In genomic region chr3:153169744-153170143, GRCm38 (mm10) we compare ENCODE assay signal across 23 mouse cellular contexts.
DNase-seq lines count a peak whose midpoint lies in the region; ATAC-seq and TF ChIP-seq lines count a peak whose summit lies in the region.
"Had no signal": no experiment of that assay in that cellular context is flagged by ENCODE, and none has a peak within 500 bp of the region (broad histone marks: within the 10 kb centered on the region; RNA-seq: fewer than 3 reads in every experiment).

No protein-coding gene starts in this region.

- ATAC-seq in hindbrain, embryonic 12.5 days (ENCODE audit: low FRiP score): peak; percentile 59
- 0 out of 2 replicates have a peak, but pooled peaks have one; percentile 40 for ATAC-seq in hindbrain, postnatal 0 days
- ATAC-seq: forebrain, embryonic 14.5 days had no signal

- H3K36me3 ChIP-seq in hindbrain, embryonic 12.5 days: no peaks in the 10 kb centered on the region
- no peaks in the 10 kb centered on the region for H3K36me3 ChIP-seq in hindbrain, embryonic 10.5 days
- H3K36me3 ChIP-seq in hindbrain, postnatal 0 days (ENCODE audit: insufficient read depth, low read length): no peaks in the 10 kb centered on the region
- H3K36me3 ChIP-seq: embryonic facial prominence, embryonic 15.5 days; forebrain, embryonic 10.5 days; heart, embryonic 15.5 days had no signal

- H3K4me1 ChIP-seq in hindbrain, embryonic 12.5 days: peaks cover 2% of the 10 kb centered on the region; the same call in 1 of the 2 replicates
- H3K4me1 ChIP-seq in hindbrain, embryonic 10.5 days (replicated peaks): no peaks in the 10 kb centered on the region
- no peaks in the 10 kb centered on the region for H3K4me1 ChIP-seq in hindbrain, postnatal 0 days (ENCODE audit: insufficient read depth, low read length)
- H3K4me1 ChIP-seq: embryonic facial prominence, embryonic 15.5 days; forebrain, embryonic 10.5 days; heart, embryonic 15.5 days had no signal

- H3K9me3 ChIP-seq in hindbrain, embryonic 12.5 days (replicated peaks): no peaks in the 10 kb centered on the region
- no peaks in the 10 kb centered on the region for H3K9me3 ChIP-seq in hindbrain, embryonic 10.5 days
- H3K9me3 ChIP-seq in hindbrain, postnatal 0 days (ENCODE audit: low read length): no peaks in the 10 kb centered on the region
- H3K9me3 ChIP-seq: embryonic facial prominence, embryonic 15.5 days; forebrain, embryonic 10.5 days; heart, embryonic 15.5 days had no signal

- intact Hi-C loops in left cerebral cortex, postnatal 4 days (cut with DNase I): no loop called here

- no peak overlapping the region for H3K9ac ChIP-seq in hindbrain, embryonic 12.5 days
- H3K9ac ChIP-seq in hindbrain, postnatal 0 days (replicated peaks; ENCODE audit: low read length): no peak overlapping the region
- H3K9ac ChIP-seq: embryonic facial prominence, embryonic 15.5 days; heart, embryonic 15.5 days had no signal

- H3K27me3 ChIP-seq in hindbrain, embryonic 12.5 days: no peaks in the 10 kb centered on the region
- no peaks in the 10 kb centered on the region for H3K27me3 ChIP-seq in hindbrain, embryonic 10.5 days (ENCODE audit: insufficient read depth, poor library complexity, severe bottlenecking)
- H3K27me3 ChIP-seq in hindbrain, postnatal 0 days (ENCODE audit: insufficient read depth, low read length): no peaks in the 10 kb centered on the region
- H3K27me3 ChIP-seq: embryonic facial prominence, embryonic 15.5 days; heart, embryonic 15.5 days had no signal

- 0 out of 2 replicates have a peak overlapping the region, but pooled peaks have one; percentile 30 for H3K27ac ChIP-seq in hindbrain, embryonic 12.5 days
- H3K27ac ChIP-seq in hindbrain, embryonic 10.5 days: no peak overlapping the region
- no peak overlapping the region for H3K27ac ChIP-seq in hindbrain, postnatal 0 days
- H3K27ac ChIP-seq: embryonic facial prominence, embryonic 15.5 days; forebrain, embryonic 10.5 days; gastrocnemius, adult 2 months; heart, embryonic 15.5 days had no signal

- DNase-seq in hindbrain, embryonic 10.5 days (ENCODE audit: low spot score): no peak
- DNase-seq in left cerebral cortex, postnatal 4 days: peak; percentile 3
- DNase-seq in left cerebral cortex, adult 11 months (ENCODE audit: low spot score): no peak
- DNase-seq in retina, embryonic 14.5 days (ENCODE audit: low spot score): peak; percentile 12
- DNase-seq in retina, postnatal 1 day: no peak
- peak; percentile 15 for DNase-seq in hindbrain, postnatal 0 days (ENCODE audit: low spot score)
- DNase-seq in layer of hippocampus, postnatal 25 days (ENCODE audit: extremely low spot score in 1 of 2, low spot score in 1 of 2): no peak
- DNase-seq: adrenal gland, adult 2 months; adrenal gland, postnatal 25 days; cerebellum, adult 18-20 months; cerebellum, adult 9-11 months; embryo, embryonic 11 days; gastrocnemius, adult 2 months; gastrocnemius, postnatal 25 days; heart, adult 18-20 months; heart, postnatal 14 days had no signal

- no peak overlapping the region for H3K4me2 ChIP-seq in hindbrain, embryonic 12.5 days (replicated peaks)
- H3K4me2 ChIP-seq in hindbrain, postnatal 0 days (ENCODE audit: low read depth, low read length): no peak overlapping the region
- H3K4me2 ChIP-seq: embryonic facial prominence, embryonic 15.5 days; heart, embryonic 11.5 days; heart, embryonic 15.5 days had no signal

- no peak overlapping the region for H3K4me3 ChIP-seq in hindbrain, embryonic 12.5 days
- H3K4me3 ChIP-seq in hindbrain, embryonic 10.5 days: no peak overlapping the region
- no peak overlapping the region for H3K4me3 ChIP-seq in hindbrain, postnatal 0 days (ENCODE audit: low read length)
- H3K4me3 ChIP-seq: embryonic facial prominence, embryonic 15.5 days; erythroblast, embryonic 14.5 days; forebrain, embryonic 10.5 days; gastrocnemius, adult 2 months; heart, embryonic 15.5 days had no signal

- 58% methylated on average over 11 of the region's 11 CpGs for WGBS in hindbrain, embryonic 12.5 days
- WGBS in hindbrain, embryonic 10.5 days: 81% methylated on average over 11 of the region's 11 CpGs
- WGBS in hindbrain, postnatal 0 days: 50% methylated on average over 11 of the region's 11 CpGs

- no peak for TF ChIP-seq CTCF in hindbrain, postnatal 0 days (IDR thresholded peaks at IDR 0.05; ENCODE audit: low read depth)

Comparison
In these comparisons a context has a peak if more than half of its experiments do, and no peak if none do; other contexts are left out.
1. DNase-seq: peak in left cerebral cortex, postnatal 4 days (single experiment), retina, embryonic 14.5 days (single experiment) and hindbrain, postnatal 0 days (single experiment); none in hindbrain, embryonic 10.5 days (single experiment), left cerebral cortex, adult 11 months (single experiment), retina, postnatal 1 day (single experiment) and layer of hippocampus, postnatal 25 days (0 of 2).